Mouse (Mus musculus): Measurements from ENCODE around the gene Kremen1. TPM values are rescaled to one million over a fixed set of nuclear protein-coding genes. Genes with fewer than 3 reads are reported as not detected.

Kremen1 gene
- polyA plus RNA-seq, 1 experiment from 2014 or later, result 18.3 TPM

GRCm38 (mm10) chr11:5243208-5243607, 18.1 kb downstream of the Kremen1 start:
- H3K27ac ChIP-seq, result no peak overlapping the region
- 95% methylated on average over 7 of the region's 7 CpGs for WGBS
- ATAC-seq (replicated peaks; ENCODE audit: low FRiP score, low read depth) (no peak), DNase-seq (ENCODE audit: low spot score) (no peak)
- H3K36me3 ChIP-seq (ENCODE audit: insufficient read depth, low read length), result 0 out of 2 replicates have a peak, but pooled peaks cover 4% of the 10 kb centered on the region
- H3K27me3 ChIP-seq (ENCODE audit: insufficient read depth, low read length), result no peaks in the 10 kb centered on the region
- no peak for TF ChIP-seq CTCF (IDR thresholded peaks at IDR 0.05; ENCODE audit: low read depth)
- H3K4me2 ChIP-seq (ENCODE audit: low read length), result no peak overlapping the region
- no peak overlapping the region for H3K4me3 ChIP-seq (replicated peaks; ENCODE audit: low read depth, low read length)
- no peaks in the 10 kb centered on the region for H3K9me3 ChIP-seq (replicated peaks; ENCODE audit: low read length)
- H3K9ac ChIP-seq (ENCODE audit: low read depth, low read length), result no peak overlapping the region
- H3K4me1 ChIP-seq (replicated peaks; ENCODE audit: insufficient read depth, low read length), result peaks cover 35% of the 10 kb centered on the region

GRCm38 (mm10) chr11:5242158-5242557, 19.2 kb downstream of the Kremen1 start:
- H3K4me2 ChIP-seq (ENCODE audit: low read length), result no peak overlapping the region
- H3K4me3 ChIP-seq (replicated peaks; ENCODE audit: low read depth, low read length), result no peak overlapping the region
- H3K27ac ChIP-seq, result no peak overlapping the region; the same call in 1 of the 2 replicates
- no peak overlapping the region for H3K9ac ChIP-seq (ENCODE audit: low read depth, low read length)
- no peaks in the 10 kb centered on the region for H3K27me3 ChIP-seq (ENCODE audit: insufficient read depth, low read length)
- no peak for TF ChIP-seq CTCF (IDR thresholded peaks at IDR 0.05; ENCODE audit: low read depth)
- ATAC-seq (replicated peaks; ENCODE audit: low FRiP score, low read depth), result no peak
- H3K36me3 ChIP-seq (ENCODE audit: insufficient read depth, low read length), result 0 out of 2 replicates have a peak, but pooled peaks cover 4% of the 10 kb centered on the region
- peaks cover 35% of the 10 kb centered on the region for H3K4me1 ChIP-seq (replicated peaks; ENCODE audit: insufficient read depth, low read length)
- DNase-seq (ENCODE audit: low spot score), result no peak
- 59% methylated on average over 8 of the region's 8 CpGs for WGBS
- no peaks in the 10 kb centered on the region for H3K9me3 ChIP-seq (replicated peaks; ENCODE audit: low read length)

- H3K27me3 ChIP-seq (ENCODE audit: insufficient read depth, low read length), result no peaks in the 10 kb centered on the region
- peak; percentile 50 for ATAC-seq (replicated peaks; ENCODE audit: low FRiP score, low read depth)
- TF ChIP-seq CTCF (IDR thresholded peaks at IDR 0.05; ENCODE audit: low read depth), result no peak
- no peak overlapping the region for H3K4me3 ChIP-seq (replicated peaks; ENCODE audit: low read depth, low read length)
- peak; percentile 74 for DNase-seq (ENCODE audit: low spot score)
- H3K27ac ChIP-seq, result peak overlapping the region; percentile 88
- H3K4me1 ChIP-seq (replicated peaks; ENCODE audit: insufficient read depth, low read length), result peaks cover 26% of the 10 kb centered on the region
- H3K9ac ChIP-seq (ENCODE audit: low read depth, low read length), result peak overlapping the region; percentile 20; the same call in 1 of the 2 replicates
- H3K9me3 ChIP-seq (replicated peaks; ENCODE audit: low read length), result no peaks in the 10 kb centered on the region
- H3K36me3 ChIP-seq (ENCODE audit: insufficient read depth, low read length), result peaks cover 4% of the 10 kb centered on the region; the same call in 1 of the 2 replicates
- 14% methylated on average over 10 of the region's 10 CpGs for WGBS
- peak overlapping the region; percentile 7; the same call in 1 of the 2 replicates for H3K4me2 ChIP-seq (ENCODE audit: low read length)
Observed at GRCm38 (mm10) chr11:5239706-5240690, 21.4 kb downstream of the Kremen1 start.

- ATAC-seq (replicated peaks; ENCODE audit: low FRiP score, low read depth) (no peak), DNase-seq (ENCODE audit: low spot score) (no peak)
- TF ChIP-seq CTCF (IDR thresholded peaks at IDR 0.05; ENCODE audit: low read depth), result no peak
- Histone ChIP-seq H3K9me3 (replicated peaks; ENCODE audit: low read length) (no peaks in the 10 kb centered on the region), H3K4me1 (replicated peaks; ENCODE audit: insufficient read depth, low read length) (no peaks in the 10 kb centered on the region), H3K36me3 (ENCODE audit: insufficient read depth, low read length) (no peaks in the 10 kb centered on the region), H3K4me2 (ENCODE audit: low read length) (no peak overlapping the region), H3K9ac (ENCODE audit: low read depth, low read length) (no peak overlapping the region), H3K27me3 (ENCODE audit: insufficient read depth, low read length) (no peaks in the 10 kb centered on the region), H3K4me3 (replicated peaks; ENCODE audit: low read depth, low read length) (no peak overlapping the region), H3K27ac (no peak overlapping the region)
- 51% methylated on average over 6 of the region's 6 CpGs for WGBS
Observed at GRCm38 (mm10) chr11:5219910-5220447, 41.4 kb downstream of the Kremen1 start.

GRCm38 (mm10) chr11:5219371-5219770, 42.0 kb downstream of the Kremen1 start:
- Histone ChIP-seq H3K4me1 (replicated peaks; ENCODE audit: insufficient read depth, low read length) (no peaks in the 10 kb centered on the region), H3K4me2 (ENCODE audit: low read length) (no peak overlapping the region), H3K27me3 (ENCODE audit: insufficient read depth, low read length) (no peaks in the 10 kb centered on the region), H3K27ac (no peak overlapping the region), H3K9ac (ENCODE audit: low read depth, low read length) (no peak overlapping the region), H3K36me3 (ENCODE audit: insufficient read depth, low read length) (peaks cover 3% of the 10 kb centered on the region; the same call in 1 of the 2 replicates), H3K9me3 (replicated peaks; ENCODE audit: low read length) (no peaks in the 10 kb centered on the region), H3K4me3 (replicated peaks; ENCODE audit: low read depth, low read length) (no peak overlapping the region)
- WGBS, result 92% methylated on average over 4 of the region's 4 CpGs
- DNase-seq (ENCODE audit: low spot score) (no peak), ATAC-seq (replicated peaks; ENCODE audit: low FRiP score, low read depth) (no peak)
- TF ChIP-seq CTCF (IDR thresholded peaks at IDR 0.05; ENCODE audit: low read depth), result no peak

GRCm38 (mm10) chr11:5215401-5216187, 45.8 kb downstream of the Kremen1 start:
- H3K9me3 ChIP-seq (replicated peaks; ENCODE audit: low read length), result no peaks in the 10 kb centered on the region
- no peak overlapping the region for H3K27ac ChIP-seq
- no peak for DNase-seq (ENCODE audit: low spot score)
- TF ChIP-seq CTCF (IDR thresholded peaks at IDR 0.05; ENCODE audit: low read depth), result no peak
- H3K9ac ChIP-seq (ENCODE audit: low read depth, low read length), result no peak overlapping the region
- H3K4me1 ChIP-seq (replicated peaks; ENCODE audit: insufficient read depth, low read length), result no peaks in the 10 kb centered on the region
- no peak for ATAC-seq (replicated peaks; ENCODE audit: low FRiP score, low read depth)
- H3K4me2 ChIP-seq (ENCODE audit: low read length), result no peak overlapping the region
- peaks cover 14% of the 10 kb centered on the region; the same call in 1 of the 2 replicates for H3K36me3 ChIP-seq (ENCODE audit: insufficient read depth, low read length)
- WGBS, result 88% methylated on average over 14 of the region's 14 CpGs
- no peaks in the 10 kb centered on the region for H3K27me3 ChIP-seq (ENCODE audit: insufficient read depth, low read length)
- no peak overlapping the region for H3K4me3 ChIP-seq (replicated peaks; ENCODE audit: low read depth, low read length)

Measured in kidney, postnatal 0 days (tissue).